Mouse (Mus musculus) limb, embryonic 14.5 days (tissue): ENCODE measurements around the gene Tiam2. TPM values are rescaled to one million over a fixed set of nuclear protein-coding genes. Genes with fewer than 3 reads are reported as not detected.

ENCODE experiments used
- ATAC-seq: fragments of 200-750 bp; cut with Nextera tagmentation; 2 replicates; pipeline ENCODE4 v1.8.0; 2017; ENCODE audit warnings: low read depth, moderate number of reproducible peaks, moderate TSS enrichment; ENCODE audit not compliant: low FRiP score
- DNase-seq: peaks from one replicate; pipeline ENCODE4 v3.0.0-alpha.2; 2015; ENCODE audit warnings: low spot score
- H3K27ac ChIP-seq: fragments of 300-500 bp; sonication (generic); replicated peaks from 2 replicates; pipeline ENCODE4 v1.5.1; 2014; ENCODE audit warnings: low read depth, mild to moderate bottlenecking, low read length, moderate library complexity, mixed read lengths
- H3K27me3 ChIP-seq: fragments of 300-500 bp; sonication (generic); 2 replicates; pipeline ENCODE4 v1.6.1; 2014; ENCODE audit warnings: low read length, mixed read lengths; ENCODE audit not compliant: control insufficient read depth, insufficient read depth
- H3K36me3 ChIP-seq: fragments of 300-500 bp; sonication (generic); 2 replicates; pipeline ENCODE4 v1.6.1; 2014; ENCODE audit warnings: mild to moderate bottlenecking, low read length, moderate library complexity, mixed read lengths; ENCODE audit not compliant: control insufficient read depth, insufficient read depth
- H3K4me1 ChIP-seq: fragments of 300-500 bp; sonication (generic); 2 replicates; pipeline ENCODE4 v1.6.1; 2014; ENCODE audit warnings: antibody characterized with exemption, low read length, mixed read lengths; ENCODE audit not compliant: control insufficient read depth, insufficient read depth
- H3K4me2 ChIP-seq: fragments of 300-500 bp; sonication (generic); replicated peaks from 2 replicates; pipeline ENCODE4 v1.6.1; 2014; ENCODE audit warnings: low read depth, mild to moderate bottlenecking, low read length, moderate library complexity; ENCODE audit not compliant: severe bottlenecking
- H3K4me3 ChIP-seq: fragments of 300-500 bp; sonication (generic); replicated peaks from 2 replicates; pipeline ENCODE4 v1.5.1; 2014; ENCODE audit warnings: low read length
- H3K9ac ChIP-seq: fragments of 300-500 bp; sonication (generic); 2 replicates; pipeline ENCODE4 v1.6.1; 2014; ENCODE audit warnings: mild to moderate bottlenecking, low read depth, low read length, moderate library complexity; ENCODE audit not compliant: severe bottlenecking
- H3K9me3 ChIP-seq: fragments of 300-500 bp; sonication (generic); 2 replicates; pipeline ENCODE4 v1.6.1; 2016; ENCODE audit warnings: low read length; ENCODE audit not compliant: control insufficient read depth
- POLR2A ChIP-seq: fragments of 200-500 bp; IDR thresholded peaks from 2 replicates; pipeline ENCODE4 v1.8.0; 2012; ENCODE audit warnings: inconsistent platforms, mild to moderate bottlenecking, moderate library complexity, borderline replicate concordance; ENCODE audit not compliant: insufficient read depth, insufficient read length; ENCODE audit errors: extremely low read depth
- WGBS: fragments of 180-500 bp; shearing (Covaris S2); extraction: QIAGEN DNeasy Blood & Tissue Kit; methylation state at CpG from one replicate; pipeline ENCODE4 v1.1.7; 2014; 5-methylcytosine and 5-hydroxymethylcytosine counted together
- polyA plus RNA-seq, 2 experiments: library from polyadenylated mRNA; depleted of rRNA in 1 of 2; stranded (reverse) in 1 of 2; unstranded in 1 of 2; fragments of >200 nt; fragmentation: Nextera tagmentation in 1 of 2; extraction: Ambion mirVana in 1 of 2; gene quantifications; 2 replicates each; pipeline versions ENCODE4 v1.2.1 to v1.2.3; 2012 to 2014

Tiam2 gene
- polyA plus RNA-seq, 2 experiments: 21.1 to 25.9 TPM

GRCm38 (mm10) chr17:3515851-3516250, 189.5 kb downstream of the Tiam2 start:
- no peak for TF ChIP-seq POLR2A
- Histone ChIP-seq H3K4me2 (no peak overlapping the region), H3K27me3 (no peaks in the 10 kb centered on the region), H3K36me3 (peaks cover 84% of the 10 kb centered on the region), H3K4me1 (no peaks in the 10 kb centered on the region), H3K27ac (no peak overlapping the region), H3K9me3 (no peaks in the 10 kb centered on the region), H3K9ac (no peak overlapping the region), H3K4me3 (no peak overlapping the region)
- no peak for ATAC-seq
- 95% methylated on average over 8 of the region's 8 CpGs for WGBS
- no peak for DNase-seq

- DNase-seq (no peak), ATAC-seq (no peak)
- no peak for TF ChIP-seq POLR2A
- Histone ChIP-seq H3K36me3 (peaks cover 82% of the 10 kb centered on the region), H3K27me3 (no peaks in the 10 kb centered on the region), H3K27ac (no peak overlapping the region), H3K9me3 (no peaks in the 10 kb centered on the region), H3K4me2 (no peak overlapping the region), H3K9ac (no peak overlapping the region), H3K4me3 (no peak overlapping the region), H3K4me1 (no peaks in the 10 kb centered on the region)
- WGBS: 76% methylated on average over 9 of the region's 9 CpGs
Observed at GRCm38 (mm10) chr17:3516406-3516805, 190.0 kb downstream of the Tiam2 start.

- Histone ChIP-seq H3K27ac (no peak overlapping the region), H3K36me3 (peaks cover 54% of the 10 kb centered on the region), H3K4me1 (no peaks in the 10 kb centered on the region), H3K4me2 (no peak overlapping the region), H3K27me3 (no peaks in the 10 kb centered on the region), H3K9me3 (no peaks in the 10 kb centered on the region), H3K4me3 (no peak overlapping the region), H3K9ac (no peak overlapping the region)
- DNase-seq (no peak), ATAC-seq (no peak)
- TF ChIP-seq POLR2A: no peak
- WGBS: 90% methylated on average over 5 of the region's 5 CpGs
Observed at GRCm38 (mm10) chr17:3520344-3520743, 194.0 kb downstream of the Tiam2 start.

- no peak overlapping the region for H3K4me2 ChIP-seq
Observed at GRCm38 (mm10) chr17:3527841-3528471, 201.6 kb downstream of the Tiam2 start.

GRCm38 (mm10) chr17:3529523-3529922, 203.2 kb downstream of the Tiam2 start:
- Histone ChIP-seq H3K4me3 (no peak overlapping the region), H3K27me3 (no peaks in the 10 kb centered on the region), H3K27ac (no peak overlapping the region), H3K36me3 (peaks cover 12% of the 10 kb centered on the region), H3K9ac (no peak overlapping the region), H3K9me3 (no peaks in the 10 kb centered on the region), H3K4me2 (no peak overlapping the region), H3K4me1 (peaks cover 5% of the 10 kb centered on the region; the same call in 1 of the 2 replicates)
- DNase-seq (no peak), ATAC-seq (no peak)
- WGBS: 51% methylated on average over 3 of the region's 3 CpGs
- TF ChIP-seq POLR2A: no peak

More at GRCm38 (mm10) chr17:3527841-3528471, 201.6 kb downstream of the Tiam2 start:
- no peaks in the 10 kb centered on the region for H3K9me3 ChIP-seq
- H3K4me3 ChIP-seq: no peak overlapping the region
- no peak for TF ChIP-seq POLR2A
- no peak overlapping the region for H3K9ac ChIP-seq
- WGBS: 72% methylated on average over 6 of the region's 6 CpGs
- peaks cover 12% of the 10 kb centered on the region for H3K36me3 ChIP-seq
- H3K27me3 ChIP-seq: no peaks in the 10 kb centered on the region
- no peak overlapping the region for H3K27ac ChIP-seq
- DNase-seq (no peak), ATAC-seq (no peak)
- H3K4me1 ChIP-seq: peaks cover 5% of the 10 kb centered on the region; the same call in 1 of the 2 replicates
